Mouse (Mus musculus) common myeloid progenitor, adult 5-6 weeks (primary cell): ENCODE data around the gene Oosp3. TPM values are rescaled to one million over a fixed set of nuclear protein-coding genes. Genes with fewer than 3 reads are reported as not detected.
A peak's percentile ranks its signal among the peaks of the same experiment; 100 is the strongest.

Source experiments
- ATAC-seq: replicated peaks from 2 replicates; pipeline ENCODE4 v1.8.0; 2016; ENCODE audit warnings: low read depth, mild to moderate bottlenecking, moderate TSS enrichment, inconsistent platforms; ENCODE audit not compliant: poor library complexity, severe bottlenecking
- total RNA-seq: library from RNA; stranded (forward); fragments of 200-1000, 187-1606 nt; gene quantifications from 2 replicates; pipeline ENCODE4 v1.2.3, GENCODE M21; 2017

Gene Oosp3
- not detected in 2 replicates for total RNA-seq

DNA sequence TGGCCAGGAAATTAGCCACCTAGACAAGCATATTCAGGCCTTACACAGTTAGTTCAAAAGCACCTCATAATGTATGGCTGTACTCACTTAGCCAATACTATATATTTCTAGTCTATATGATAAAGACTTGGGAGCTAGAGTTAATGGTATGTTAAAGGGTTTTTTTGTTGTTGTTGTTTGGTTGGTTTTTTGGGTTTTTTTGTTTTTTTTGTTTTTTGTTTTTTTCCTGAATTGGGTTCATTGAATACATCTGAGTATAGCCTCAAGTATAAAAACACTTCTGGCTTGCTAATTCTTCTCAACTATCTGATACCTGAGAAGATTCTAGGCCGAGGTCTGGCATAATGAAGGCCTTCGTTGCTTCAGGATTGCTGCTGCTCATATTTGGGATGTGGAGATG lies at the start of gene Oosp3:
Gene Oosp3, plus strand, starts transcription at position 301 of the 400 bp plus-strand sequence.
- no peak for ATAC-seq

GRCm38 (mm10) chr19:11649564-11649963 lies 47.3 kb upstream of the Oosp3 start:
- ATAC-seq, result no peak

GRCm38 (mm10) chr19:11659142-11659541 lies 37.7 kb upstream of the Oosp3 start:
- ATAC-seq, result peak; percentile 86

DNA sequence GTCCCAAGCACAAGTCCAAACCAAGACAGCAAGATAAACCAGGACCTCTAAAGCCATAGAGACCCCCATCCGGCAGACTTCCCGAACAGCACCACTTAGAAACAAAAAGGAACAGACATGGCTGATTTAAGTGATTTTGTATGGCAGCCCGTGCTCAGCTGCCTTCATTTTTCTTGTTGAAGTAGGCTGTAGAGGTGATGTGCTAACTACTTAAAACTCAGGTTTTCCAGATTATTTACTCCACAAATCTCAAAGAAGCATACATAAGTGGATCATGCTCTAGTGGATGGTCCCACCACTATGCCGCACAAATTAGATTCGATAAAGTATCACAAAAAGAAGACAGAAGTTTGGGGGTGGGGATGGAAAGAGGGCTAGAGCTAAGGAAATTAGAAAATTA lies 36.4 kb upstream of the Oosp3 start, which contains the start of gene Oosp2:
Gene Oosp2, minus strand, starts transcription at position 101 of the 400 bp plus-strand sequence.
- ATAC-seq, result no peak

GRCm38 (mm10) chr19:11661562-11661961 lies 35.3 kb upstream of the Oosp3 start:
- no peak for ATAC-seq

DNA sequence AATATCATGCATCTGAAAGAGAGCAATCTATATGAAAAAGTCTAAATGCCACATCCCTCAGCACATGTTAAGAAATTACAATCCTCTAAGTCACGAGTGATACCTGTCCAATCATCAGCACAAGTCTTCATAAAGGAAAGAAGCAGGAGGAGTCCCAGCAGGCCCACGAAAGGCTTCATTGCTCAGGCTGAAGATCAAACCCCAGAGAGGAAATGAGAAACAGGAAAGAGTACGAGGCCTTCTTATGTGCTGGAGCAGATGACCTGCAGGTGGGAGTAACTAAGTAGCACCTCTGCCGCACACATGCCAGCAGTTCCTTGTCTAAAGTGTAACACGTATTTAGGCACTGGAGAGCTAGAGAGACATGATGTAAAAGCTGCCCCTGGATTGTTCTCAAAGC lies 6.0 kb upstream of the Oosp3 start, which contains the start of gene Oosp1:
Gene Oosp1, minus strand, starts transcription at position 312 of the 400 bp plus-strand sequence.
- no peak for ATAC-seq

DNA sequence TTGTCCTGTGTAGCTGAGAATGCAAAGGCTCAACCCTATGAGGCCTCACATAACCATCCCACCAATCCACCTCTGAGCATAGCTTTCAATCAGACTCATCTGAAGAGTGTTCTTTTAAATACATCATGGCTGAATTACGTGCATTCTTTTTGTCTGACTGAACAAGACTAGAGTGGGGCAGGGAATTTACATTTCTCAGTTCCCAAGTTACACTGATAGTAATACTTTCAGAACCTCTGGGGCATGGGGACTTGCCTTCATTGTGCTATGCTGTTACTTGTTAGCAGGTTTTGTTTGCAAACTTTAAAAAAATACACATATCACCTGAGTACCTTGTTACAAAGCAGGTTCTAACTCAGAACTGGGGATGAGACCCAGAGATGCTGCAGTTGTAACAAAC lies 5.4 kb upstream of the Oosp3 start:
- ATAC-seq, result no peak

- ATAC-seq, result peak; percentile 72
Measured at GRCm38 (mm10) chr19:11698342-11698741, 1.5 kb downstream of the Oosp3 start.

GRCm38 (mm10) chr19:11712451-11712850 lies 15.6 kb downstream of the Oosp3 start:
- ATAC-seq, result no peak

- ATAC-seq, result no peak
Measured at GRCm38 (mm10) chr19:11720071-11720470, 23.2 kb downstream of the Oosp3 start.

DNA sequence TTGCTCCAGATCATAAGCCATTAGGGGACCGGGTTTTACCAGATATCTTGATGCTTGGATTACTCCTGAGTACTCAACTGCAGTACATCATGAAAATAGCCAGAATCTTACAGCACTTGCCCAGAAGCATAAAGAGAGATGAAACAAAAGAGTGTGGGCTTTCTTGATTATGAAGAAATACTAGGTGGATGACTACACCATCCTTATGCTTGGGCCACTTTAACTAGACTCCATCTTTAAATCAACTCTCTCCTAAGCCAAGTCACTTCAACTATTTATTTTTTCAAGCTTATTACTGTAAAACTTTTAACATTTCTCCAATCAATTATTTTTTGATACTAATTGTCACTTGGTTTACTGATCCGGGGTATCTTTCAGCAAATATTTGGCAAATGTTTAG lies 27.0 kb downstream of the Oosp3 start:
- no peak for ATAC-seq

GRCm38 (mm10) chr19:11724275-11724674 lies 27.4 kb downstream of the Oosp3 start:
- no peak for ATAC-seq

DNA sequence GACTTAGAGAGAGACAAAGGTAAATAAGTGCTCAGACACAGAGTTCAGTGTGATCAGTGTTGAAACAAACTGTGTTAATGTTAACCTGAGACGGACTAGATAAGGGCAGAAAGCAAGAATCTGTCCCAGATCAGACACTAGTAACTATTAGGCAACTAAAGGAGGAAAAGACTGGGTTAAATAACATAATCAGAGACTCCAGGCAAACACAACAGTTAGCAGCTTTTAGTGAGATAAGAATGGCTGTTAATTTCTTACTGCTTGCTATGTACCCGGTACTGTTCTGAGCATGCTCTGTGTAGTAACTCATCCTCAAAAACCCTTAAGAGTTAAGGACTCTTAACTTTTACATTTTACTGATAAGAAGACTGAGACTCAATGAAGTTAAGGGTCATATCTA lies 29.1 kb downstream of the Oosp3 start:
- ATAC-seq, result peak; percentile 56; the same call in 1 of the 2 replicates

GRCm38 (mm10) chr19:11727304-11727703 lies 30.4 kb downstream of the Oosp3 start:
- peak; percentile 36; the same call in 1 of the 2 replicates for ATAC-seq

GRCm38 (mm10) chr19:11730278-11730677 lies 33.4 kb downstream of the Oosp3 start:
- ATAC-seq, result no peak

DNA sequence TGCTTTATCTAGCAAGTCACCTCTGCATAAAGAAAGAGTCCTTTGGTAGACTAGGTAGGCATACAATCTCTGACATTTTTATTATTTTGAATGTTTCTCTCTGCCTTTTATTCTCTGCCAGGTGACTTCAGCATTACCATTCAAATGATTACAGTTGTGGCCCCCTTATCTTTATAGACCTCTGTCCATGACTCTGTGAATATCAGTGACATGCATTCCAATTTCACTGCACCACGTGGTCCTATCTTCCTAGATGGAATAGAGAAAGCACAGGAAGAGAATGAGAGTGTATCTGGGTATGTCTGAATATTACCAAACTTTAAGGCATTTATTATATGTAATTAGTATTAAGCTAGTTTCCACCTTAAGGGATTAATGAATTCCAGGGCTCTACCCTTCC lies 39.6 kb downstream of the Oosp3 start:
- no peak for ATAC-seq

GRCm38 (mm10) chr19:11745680-11746079 lies 48.8 kb downstream of the Oosp3 start:
- ATAC-seq, result 0 out of 2 replicates have a peak, but pooled peaks have one; percentile 22

- no peak for ATAC-seq
Measured at GRCm38 (mm10) chr19:11747298-11747697, 50.4 kb downstream of the Oosp3 start, which contains the start of gene Gif. Gene Gif, plus strand, starts transcription at chr19:11747554.
